Mouse (Mus musculus) cerebellum, adult 2 months (tissue): Measurements from ENCODE around the gene Nek9.

Source experiments
- CTCF ChIP-seq: fragments of 200-500 bp; IDR thresholded peaks from 2 replicates; pipeline ENCODE4 v1.5.1; 2011; ENCODE audit warnings: low read depth, mild to moderate bottlenecking, control low read depth, low read length, moderate library complexity, borderline replicate concordance; ENCODE audit not compliant: insufficient read depth
- POLR2A ChIP-seq: fragments of 200-500 bp; IDR thresholded peaks from 2 replicates; pipeline ENCODE4 v1.6.1; 2011; ENCODE audit warnings: low read length, control low read depth, borderline replicate concordance; ENCODE audit not compliant: insufficient read depth

- TF ChIP-seq CTCF (no peak), POLR2A (no peak)
Measured at GRCm38 (mm10) chr12:85298835-85299180, 40.4 kb downstream of the Nek9 start.
